Mouse (Mus musculus) embryonic facial prominence, embryonic 14.5 days (tissue): ENCODE results near the gene Slc29a4. TPM values are rescaled to one million over a fixed set of nuclear protein-coding genes. Genes with fewer than 3 reads are reported as not detected.

Experiments
- ATAC-seq: fragments of 200-750 bp; cut with Nextera tagmentation; 2 replicates; pipeline ENCODE4 v1.8.0; 2017; ENCODE audit warnings: low read depth, moderate number of reproducible peaks, moderate TSS enrichment
- DNase-seq: peaks from one replicate; pipeline ENCODE4 v3.0.0-alpha.2; 2015; ENCODE audit warnings: low spot score
- H3K27ac ChIP-seq: fragments of 300-500 bp; sonication (generic); replicated peaks from 2 replicates; pipeline ENCODE4 v1.5.1; 2014; ENCODE audit warnings: low read depth, mild to moderate bottlenecking, low read length, moderate library complexity
- H3K27me3 ChIP-seq: fragments of 300-500 bp; sonication (generic); replicated peaks from 2 replicates; pipeline ENCODE4 v1.6.1; 2014; ENCODE audit warnings: low read length; ENCODE audit not compliant: control insufficient read depth, insufficient read depth
- H3K36me3 ChIP-seq: fragments of 300-500 bp; sonication (generic); 2 replicates; pipeline ENCODE4 v1.6.1; 2014; ENCODE audit warnings: low read length, mixed read lengths; ENCODE audit not compliant: control insufficient read depth, insufficient read depth
- H3K4me1 ChIP-seq: fragments of 300-500 bp; sonication (generic); 2 replicates; pipeline ENCODE4 v1.6.1; 2014; ENCODE audit warnings: antibody characterized with exemption, low read length; ENCODE audit not compliant: control insufficient read depth, insufficient read depth
- H3K4me2 ChIP-seq: fragments of 300-500 bp; sonication (generic); 2 replicates; pipeline ENCODE4 v1.6.1; 2014; ENCODE audit warnings: low read depth, mild to moderate bottlenecking, low read length, moderate library complexity, mixed read lengths
- H3K4me3 ChIP-seq: fragments of 300-500 bp; sonication (generic); 2 replicates; pipeline ENCODE4 v1.5.1; 2014; ENCODE audit warnings: low read depth, mild to moderate bottlenecking, low read length
- H3K9ac ChIP-seq: fragments of 300-500 bp; sonication (generic); 2 replicates; pipeline ENCODE4 v1.6.1; 2014; ENCODE audit warnings: low read depth, mild to moderate bottlenecking, low read length, moderate library complexity, mixed read lengths
- H3K9me3 ChIP-seq: fragments of 300-500 bp; sonication (generic); 2 replicates; pipeline ENCODE4 v1.6.1; 2016; ENCODE audit warnings: low read length; ENCODE audit not compliant: control insufficient read depth
- WGBS: fragments of 180-500 bp; shearing (Covaris S2); extraction: QIAGEN DNeasy Blood & Tissue Kit; methylation state at CpG from one replicate; pipeline ENCODE4 v1.1.7; 2014; 5-methylcytosine and 5-hydroxymethylcytosine counted together
- polyA plus RNA-seq: library from polyadenylated mRNA; unstranded; fragments of >200 nt; fragmentation: Nextera tagmentation; extraction: Ambion mirVana; gene quantifications from 2 replicates; pipeline ENCODE4 v1.2.1, GENCODE M21; 2014

Slc29a4 gene
- polyA plus RNA-seq, 1 experiment from 2014 or later = 6.0 TPM

DNA sequence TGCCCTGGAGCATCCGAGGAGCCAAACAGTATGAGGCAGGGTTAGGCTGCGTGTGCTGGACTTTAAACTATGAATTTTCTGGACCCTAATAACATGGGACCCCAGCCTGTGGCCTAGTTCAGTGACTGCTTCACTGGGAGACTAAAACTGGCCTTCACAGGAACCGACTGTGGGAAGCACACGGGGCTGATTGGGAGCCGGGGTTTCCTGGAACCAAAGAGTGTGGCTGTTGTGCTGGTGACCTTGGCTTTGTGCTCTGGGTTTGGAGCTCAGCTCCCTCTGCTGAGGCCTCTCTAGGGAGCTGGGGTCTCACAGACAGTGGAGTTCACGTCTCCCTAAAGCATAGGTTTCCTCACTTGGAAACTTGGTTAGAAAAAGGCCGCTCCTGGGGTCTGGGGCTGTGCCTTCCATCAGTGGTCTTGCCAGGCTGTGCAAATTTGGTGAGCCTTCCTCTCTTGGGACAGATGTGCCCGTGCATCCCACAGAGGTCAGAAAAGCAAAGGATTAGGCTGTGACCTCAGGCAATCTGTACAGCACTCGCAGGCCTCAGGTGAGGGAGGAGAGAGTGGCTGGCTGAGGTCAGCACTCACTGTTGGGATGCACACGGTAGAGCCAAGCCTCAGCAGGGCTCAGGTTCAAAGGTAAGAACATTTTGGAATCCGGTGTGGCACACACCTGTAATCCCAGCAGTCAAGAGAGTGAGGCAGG is 23.6 kb upstream of the Slc29a4 start:
- Histone ChIP-seq H3K9me3 (no peaks in the 10 kb centered on the region), H3K9ac (no peak overlapping the region), H3K27ac (no peak overlapping the region), H3K4me1 (no peaks in the 10 kb centered on the region), H3K36me3 (peaks cover 67% of the 10 kb centered on the region), H3K27me3 (no peaks in the 10 kb centered on the region), H3K4me3 (no peak overlapping the region), H3K4me2 (no peak overlapping the region)
- ATAC-seq = no peak
- no peak for DNase-seq
- WGBS = 78% methylated on average over 11 of the region's 11 CpGs

DNA sequence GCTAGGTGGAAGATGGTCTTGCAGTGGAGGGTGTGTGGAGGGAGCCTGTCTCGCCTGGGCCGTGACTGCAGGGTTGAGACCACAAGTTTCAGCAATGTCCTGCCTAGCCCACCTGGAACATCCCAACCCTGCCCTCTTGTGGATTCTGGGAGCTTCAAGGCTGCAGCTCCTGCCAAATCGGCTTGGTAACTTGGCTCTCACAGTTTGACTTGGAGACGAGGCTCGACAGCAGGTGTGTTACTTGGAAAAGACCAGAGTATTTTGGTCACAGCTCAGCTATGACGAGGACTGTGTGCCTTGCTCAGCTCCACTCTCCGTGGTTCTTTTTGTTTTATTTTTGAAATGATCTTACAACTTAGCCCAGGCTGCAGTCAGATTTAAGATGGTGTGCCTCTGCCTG is 22.6 kb upstream of the Slc29a4 start:
- Histone ChIP-seq H3K4me2 (no peak overlapping the region), H3K27ac (no peak overlapping the region), H3K4me1 (no peaks in the 10 kb centered on the region), H3K4me3 (no peak overlapping the region), H3K9ac (no peak overlapping the region), H3K27me3 (no peaks in the 10 kb centered on the region), H3K36me3 (peaks cover 56% of the 10 kb centered on the region), H3K9me3 (no peaks in the 10 kb centered on the region)
- 66% methylated on average over 7 of the region's 7 CpGs for WGBS
- no peak for DNase-seq
- no peak for ATAC-seq

DNA sequence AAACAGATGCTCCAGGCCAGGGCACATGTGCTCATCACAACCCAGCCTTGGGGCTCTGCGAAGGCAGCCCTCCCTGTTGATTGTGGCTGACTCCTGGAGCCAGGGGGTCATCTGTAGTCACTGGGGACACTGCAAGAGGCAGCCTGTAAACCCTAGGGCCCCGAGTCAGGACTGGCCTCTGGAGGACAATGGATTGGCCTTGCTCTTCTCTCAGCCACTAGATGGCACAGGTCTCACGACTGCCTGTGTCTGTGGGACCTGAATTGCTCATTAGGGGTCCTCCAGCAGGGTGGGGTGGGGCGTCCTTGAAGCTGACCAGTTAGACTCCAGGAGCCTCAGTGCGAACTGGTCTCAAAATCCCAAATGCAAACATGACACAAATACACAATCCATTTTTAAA is 19.2 kb upstream of the Slc29a4 start:
- H3K4me3 ChIP-seq = no peak overlapping the region
- DNase-seq (peak; percentile 31), ATAC-seq (peak; percentile 44; the same call in 1 of the 2 replicates)
- H3K27ac ChIP-seq = no peak overlapping the region
- no peak overlapping the region for H3K4me2 ChIP-seq
- WGBS = 32% methylated on average over 5 of the region's 5 CpGs
- no peak overlapping the region for H3K9ac ChIP-seq
- no peaks in the 10 kb centered on the region for H3K4me1 ChIP-seq
- no peaks in the 10 kb centered on the region for H3K9me3 ChIP-seq
- peaks cover 25% of the 10 kb centered on the region for H3K36me3 ChIP-seq
- H3K27me3 ChIP-seq = no peaks in the 10 kb centered on the region

DNA sequence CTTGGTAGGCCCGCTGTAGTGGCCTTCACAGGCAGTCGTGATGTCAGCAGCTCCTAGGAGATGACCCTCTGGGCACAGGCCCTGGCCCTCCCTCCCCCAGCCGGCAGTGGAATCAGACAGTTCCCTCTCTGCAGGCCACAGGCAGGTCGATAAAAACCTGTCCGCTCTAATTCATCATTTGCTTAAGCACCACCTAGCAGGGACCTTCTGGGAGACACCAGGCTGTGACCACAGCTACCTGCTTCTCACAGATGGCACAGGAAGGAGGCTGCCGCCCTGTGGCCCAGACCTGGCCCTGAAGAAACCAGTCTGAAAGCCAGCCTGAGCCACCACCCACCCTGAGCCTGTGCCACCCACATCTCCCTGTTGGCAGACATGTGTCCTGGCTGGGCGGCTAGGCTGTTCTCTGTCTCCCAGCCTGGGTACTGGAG is 14.2 kb upstream of the Slc29a4 start:
- WGBS = 55% methylated on average over 7 of the region's 7 CpGs
- H3K4me1 ChIP-seq = no peaks in the 10 kb centered on the region

DNA sequence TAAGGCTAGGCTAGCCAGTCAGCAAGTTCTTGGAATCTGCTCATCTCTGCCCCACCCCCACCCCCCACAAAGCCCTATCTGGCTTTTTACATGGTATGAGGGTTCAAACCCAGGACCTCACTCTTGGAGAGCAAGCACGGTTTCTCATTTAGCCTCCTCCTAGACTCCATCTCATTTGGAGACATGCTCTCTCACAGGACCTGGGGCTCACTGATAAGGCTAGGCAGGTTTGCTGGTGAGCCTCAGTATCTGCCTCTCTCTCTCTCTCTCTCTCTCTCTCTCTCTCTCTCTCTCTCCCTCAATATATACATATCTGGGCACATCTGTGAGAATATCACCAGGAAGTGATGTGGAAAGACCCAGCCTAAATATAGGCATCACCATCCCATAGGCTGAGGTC is 13.2 kb upstream of the Slc29a4 start:
- Histone ChIP-seq H3K4me2 (no peak overlapping the region), H3K4me3 (no peak overlapping the region), H3K36me3 (no peaks in the 10 kb centered on the region), H3K27ac (no peak overlapping the region), H3K27me3 (no peaks in the 10 kb centered on the region), H3K9ac (no peak overlapping the region), H3K4me1 (no peaks in the 10 kb centered on the region), H3K9me3 (0 out of 2 replicates have a peak, but pooled peaks cover 6% of the 10 kb centered on the region)
- ATAC-seq (no peak), DNase-seq (no peak)
- 96% methylated on average over 1 of the region's 1 CpGs for WGBS

More for the DNA sequence above, 14.2 kb upstream of the Slc29a4 start:
- Histone ChIP-seq H3K4me2 (no peak overlapping the region), H3K27ac (no peak overlapping the region), H3K4me3 (no peak overlapping the region), H3K36me3 (no peaks in the 10 kb centered on the region), H3K9ac (no peak overlapping the region), H3K9me3 (0 out of 2 replicates have a peak, but pooled peaks cover 3% of the 10 kb centered on the region), H3K27me3 (no peaks in the 10 kb centered on the region)
- ATAC-seq = no peak
- no peak for DNase-seq

DNA sequence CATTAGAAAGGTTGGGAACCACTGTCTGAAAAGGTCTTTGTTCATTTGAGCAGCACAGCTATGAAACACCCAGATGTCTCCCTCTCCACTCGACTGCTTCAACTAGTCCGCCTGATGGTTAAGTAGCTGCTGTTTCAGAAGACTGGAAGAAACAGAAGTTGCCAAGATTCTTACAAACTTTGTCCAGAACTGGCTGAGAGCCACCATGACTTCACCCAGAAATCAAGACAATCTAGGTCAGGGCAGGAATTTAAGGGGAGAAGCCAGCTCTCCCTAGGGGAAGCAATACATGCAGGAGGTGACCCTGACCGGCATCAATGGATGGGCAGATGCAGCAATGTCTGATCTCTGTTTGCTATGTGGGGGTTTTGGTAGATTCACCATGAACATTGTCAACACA is 10.4 kb upstream of the Slc29a4 start:
- Histone ChIP-seq H3K27ac (no peak overlapping the region), H3K9ac (no peak overlapping the region), H3K9me3 (0 out of 2 replicates have a peak, but pooled peaks cover 6% of the 10 kb centered on the region), H3K4me1 (no peaks in the 10 kb centered on the region), H3K4me3 (no peak overlapping the region), H3K4me2 (no peak overlapping the region), H3K36me3 (no peaks in the 10 kb centered on the region), H3K27me3 (no peaks in the 10 kb centered on the region)
- ATAC-seq (no peak), DNase-seq (no peak)
- WGBS = 83% methylated on average over 3 of the region's 3 CpGs

DNA sequence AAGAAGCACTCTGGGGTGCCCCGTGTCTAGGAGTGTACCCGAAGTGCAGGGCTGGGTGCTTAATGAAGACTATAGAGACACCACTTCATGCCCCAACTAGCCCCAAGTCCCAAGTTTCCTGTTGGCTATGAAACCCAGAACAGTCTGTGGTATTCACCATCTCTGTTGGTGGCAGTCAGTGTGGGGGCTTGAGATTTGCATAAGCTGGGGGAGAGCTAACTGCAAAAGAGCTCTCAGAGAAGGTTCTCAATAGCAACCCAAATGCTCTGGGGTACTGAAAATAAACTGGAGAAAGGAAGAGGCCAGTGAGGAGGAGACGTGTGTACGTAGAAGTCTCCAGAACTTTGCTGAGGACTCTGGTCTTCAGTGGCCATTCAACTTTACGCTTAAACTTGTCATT is 9.8 kb upstream of the Slc29a4 start:
- Histone ChIP-seq H3K27ac (no peak overlapping the region), H3K9me3 (0 out of 2 replicates have a peak, but pooled peaks cover 6% of the 10 kb centered on the region), H3K4me1 (no peaks in the 10 kb centered on the region), H3K27me3 (no peaks in the 10 kb centered on the region), H3K9ac (no peak overlapping the region), H3K36me3 (no peaks in the 10 kb centered on the region), H3K4me2 (no peak overlapping the region), H3K4me3 (no peak overlapping the region)
- DNase-seq (no peak), ATAC-seq (no peak)
- 90% methylated on average over 5 of the region's 5 CpGs for WGBS

DNA sequence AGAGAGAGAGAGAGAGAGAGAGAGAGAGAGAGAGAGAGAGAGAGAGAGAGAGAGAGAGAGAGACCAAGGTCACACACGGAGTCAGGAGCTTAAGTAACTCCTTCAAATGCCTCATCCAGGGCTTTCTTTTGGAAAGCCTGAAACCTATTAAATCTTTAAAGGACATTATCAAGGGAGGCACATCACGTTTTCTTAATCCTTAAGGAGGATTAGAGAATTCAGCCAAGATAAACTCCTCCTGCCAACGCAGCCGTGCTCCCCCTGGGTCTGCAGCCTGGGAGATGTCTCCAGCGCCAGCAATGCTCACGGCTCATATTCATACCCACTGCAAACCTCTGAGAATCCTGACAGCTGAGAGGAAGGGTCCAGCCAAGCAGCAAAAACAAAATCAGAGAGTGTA is 3.4 kb upstream of the Slc29a4 start:
- Histone ChIP-seq H3K36me3 (no peaks in the 10 kb centered on the region), H3K4me2 (no peak overlapping the region), H3K4me3 (no peak overlapping the region), H3K9me3 (no peaks in the 10 kb centered on the region), H3K9ac (no peak overlapping the region), H3K27ac (no peak overlapping the region), H3K27me3 (no peaks in the 10 kb centered on the region), H3K4me1 (no peaks in the 10 kb centered on the region)
- WGBS = 29% methylated on average over 6 of the region's 6 CpGs
- no peak for ATAC-seq
- no peak for DNase-seq

DNA sequence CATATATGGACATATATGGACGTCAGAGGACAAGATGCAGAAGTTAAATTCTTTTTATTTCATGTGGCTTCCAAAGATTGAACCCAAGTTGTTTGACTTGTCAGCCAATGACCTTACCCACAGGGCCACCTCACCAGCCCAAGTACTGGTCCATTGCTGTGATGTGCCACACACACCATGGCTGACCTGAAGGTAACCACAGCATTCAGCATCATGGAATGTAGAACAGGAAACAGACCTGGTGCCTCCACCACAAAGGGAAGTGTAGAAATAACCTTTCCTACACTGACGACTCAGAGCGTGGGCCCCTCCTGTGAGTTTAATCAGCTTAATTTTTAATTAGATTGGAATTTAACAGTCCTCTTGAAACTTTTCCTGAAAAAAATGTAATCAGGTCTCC is 2.0 kb upstream of the Slc29a4 start:
- H3K9me3 ChIP-seq = no peaks in the 10 kb centered on the region
- H3K4me1 ChIP-seq = no peaks in the 10 kb centered on the region
- H3K9ac ChIP-seq = no peak overlapping the region
- WGBS = 81% methylated on average over 3 of the region's 3 CpGs
- H3K4me2 ChIP-seq = no peak overlapping the region
- DNase-seq = no peak
- H3K4me3 ChIP-seq = no peak overlapping the region
- no peaks in the 10 kb centered on the region for H3K27me3 ChIP-seq
- no peaks in the 10 kb centered on the region for H3K36me3 ChIP-seq
- ATAC-seq = no peak
- no peak overlapping the region for H3K27ac ChIP-seq
